Comparison of ENCODE assay signal across 17 mouse cellular contexts in genomic region chr17:72005365-72005764, GRCm38 (mm10).
DNase-seq lines count a peak whose midpoint lies in the region; ATAC-seq and TF ChIP-seq lines count a peak whose summit lies in the region.
"Had no signal": no experiment of that assay in that cellular context is flagged by ENCODE, and none has a peak within 500 bp of the region (broad histone marks: within the 10 kb centered on the region; RNA-seq: fewer than 3 reads in every experiment).

No protein-coding gene starts in this region.

- peak; percentile 20 for DNase-seq in embryonic facial prominence, embryonic 14.5 days (ENCODE audit: low spot score)
- DNase-seq in embryonic facial prominence, embryonic 10.5 days (ENCODE audit: low spot score): no peak
- peak; percentile 92 for DNase-seq in Muller cell, postnatal 12 days (ENCODE audit: inconsistent ontology term)
- peak; percentile 57 for DNase-seq in lung, postnatal 10 days
- no peak for DNase-seq in right cerebral cortex, adult 2 months (ENCODE audit: low spot score in 2 of 2)
- no peak for DNase-seq in left cerebral cortex, adult 2 months (ENCODE audit: extremely low spot score in 1 of 2, low spot score in 2 of 2)
- DNase-seq: adrenal gland, postnatal 36 days; cerebellum, adult 8-10 months; liver, embryonic 13.5 days; retina, postnatal 1 day; thymus, adult 18-20 months had no signal

- intact Hi-C loops in left cerebral cortex, adult 2 months (cut with DNase I): no loop called here

- H3K36me3 ChIP-seq in embryonic facial prominence, embryonic 14.5 days (ENCODE audit: control insufficient read depth, insufficient read depth, low read length): no peaks in the 10 kb centered on the region
- H3K36me3 ChIP-seq in embryonic facial prominence, embryonic 10.5 days (replicated peaks): no peaks in the 10 kb centered on the region
- H3K36me3 ChIP-seq in hindbrain, embryonic 16.5 days (ENCODE audit: control insufficient read depth, insufficient read depth, low read length): no peaks in the 10 kb centered on the region
- no peaks in the 10 kb centered on the region for H3K36me3 ChIP-seq in hindbrain, embryonic 13.5 days
- H3K36me3 ChIP-seq: limb, embryonic 12.5 days; liver, embryonic 13.5 days; midbrain, embryonic 13.5 days had no signal

- H3K4me3 ChIP-seq in embryonic facial prominence, embryonic 14.5 days (ENCODE audit: low read depth, low read length): no peak overlapping the region
- H3K4me3 ChIP-seq in embryonic facial prominence, embryonic 10.5 days: no peak overlapping the region
- H3K4me3 ChIP-seq in hindbrain, embryonic 16.5 days (ENCODE audit: low read length): no peak overlapping the region
- no peak overlapping the region for H3K4me3 ChIP-seq in hindbrain, embryonic 13.5 days
- H3K4me3 ChIP-seq in left cerebral cortex, adult 2 months: no peak overlapping the region
- H3K4me3 ChIP-seq: limb, embryonic 12.5 days; liver, embryonic 13.5 days; midbrain, embryonic 13.5 days; myocyte had no signal

- H3K9me3 ChIP-seq in embryonic facial prominence, embryonic 14.5 days (ENCODE audit: control insufficient read depth, low read length): no peaks in the 10 kb centered on the region
- no peaks in the 10 kb centered on the region for H3K9me3 ChIP-seq in embryonic facial prominence, embryonic 10.5 days
- no peaks in the 10 kb centered on the region for H3K9me3 ChIP-seq in hindbrain, embryonic 16.5 days (ENCODE audit: control insufficient read depth, low read length)
- no peaks in the 10 kb centered on the region for H3K9me3 ChIP-seq in hindbrain, embryonic 13.5 days
- H3K9me3 ChIP-seq: limb, embryonic 12.5 days; liver, embryonic 13.5 days; midbrain, embryonic 13.5 days had no signal

- no peaks in the 10 kb centered on the region for H3K4me1 ChIP-seq in embryonic facial prominence, embryonic 14.5 days (ENCODE audit: control insufficient read depth, insufficient read depth, low read length)
- H3K4me1 ChIP-seq in embryonic facial prominence, embryonic 10.5 days: no peaks in the 10 kb centered on the region
- no peaks in the 10 kb centered on the region for H3K4me1 ChIP-seq in hindbrain, embryonic 16.5 days (ENCODE audit: control insufficient read depth, insufficient read depth, low read depth, low read length)
- H3K4me1 ChIP-seq in hindbrain, embryonic 13.5 days (replicated peaks): no peaks in the 10 kb centered on the region
- H3K4me1 ChIP-seq: liver, embryonic 13.5 days; midbrain, embryonic 13.5 days had no signal

- ATAC-seq in embryonic facial prominence, embryonic 14.5 days (ENCODE audit: low read depth): no peak
- ATAC-seq in hindbrain, embryonic 16.5 days: peak; percentile 56; the same call in 1 of the 2 replicates
- no peak for ATAC-seq in hindbrain, embryonic 13.5 days (ENCODE audit: low FRiP score)
- ATAC-seq: forebrain, embryonic 14.5 days; midbrain, embryonic 13.5 days had no signal

- H3K9ac ChIP-seq in embryonic facial prominence, embryonic 14.5 days (ENCODE audit: low read depth, low read length): no peak overlapping the region
- no peak overlapping the region for H3K9ac ChIP-seq in hindbrain, embryonic 16.5 days (ENCODE audit: low read depth, low read length)
- no peak overlapping the region for H3K9ac ChIP-seq in hindbrain, embryonic 13.5 days
- H3K9ac ChIP-seq: limb, embryonic 12.5 days; liver, embryonic 13.5 days; midbrain, embryonic 13.5 days had no signal

- TF ChIP-seq CTCF in left cerebral cortex, adult 2 months (IDR thresholded peaks at IDR 0.05): no peak

- no peaks in the 10 kb centered on the region for H3K27me3 ChIP-seq in embryonic facial prominence, embryonic 14.5 days (replicated peaks; ENCODE audit: control insufficient read depth, insufficient read depth, low read length)
- no peaks in the 10 kb centered on the region for H3K27me3 ChIP-seq in embryonic facial prominence, embryonic 10.5 days (replicated peaks; ENCODE audit: low read depth, poor library complexity, severe bottlenecking)
- H3K27me3 ChIP-seq in hindbrain, embryonic 16.5 days (replicated peaks; ENCODE audit: control insufficient read depth, insufficient read depth, low read length): no peaks in the 10 kb centered on the region
- no peaks in the 10 kb centered on the region for H3K27me3 ChIP-seq in hindbrain, embryonic 13.5 days
- H3K27me3 ChIP-seq: limb, embryonic 12.5 days; liver, embryonic 13.5 days; midbrain, embryonic 13.5 days had no signal

- WGBS in embryonic facial prominence, embryonic 14.5 days: 74% methylated on average over 6 of the region's 6 CpGs
- WGBS in embryonic facial prominence, embryonic 10.5 days: 89% methylated on average over 6 of the region's 6 CpGs
- WGBS in hindbrain, embryonic 16.5 days: 65% methylated on average over 6 of the region's 6 CpGs
- WGBS in hindbrain, embryonic 13.5 days: 84% methylated on average over 6 of the region's 6 CpGs

- no peak overlapping the region for H3K4me2 ChIP-seq in embryonic facial prominence, embryonic 14.5 days (ENCODE audit: low read depth, low read length)
- no peak overlapping the region for H3K4me2 ChIP-seq in hindbrain, embryonic 16.5 days (ENCODE audit: low read length)
- no peak overlapping the region for H3K4me2 ChIP-seq in hindbrain, embryonic 13.5 days
- H3K4me2 ChIP-seq: limb, embryonic 12.5 days; liver, embryonic 13.5 days; midbrain, embryonic 13.5 days had no signal

- H3K27ac ChIP-seq in embryonic facial prominence, embryonic 14.5 days (replicated peaks; ENCODE audit: low read depth, low read length): no peak overlapping the region
- H3K27ac ChIP-seq in embryonic facial prominence, embryonic 10.5 days (replicated peaks): no peak overlapping the region
- H3K27ac ChIP-seq in hindbrain, embryonic 16.5 days (ENCODE audit: low read depth, low read length): no peak overlapping the region
- H3K27ac ChIP-seq in hindbrain, embryonic 13.5 days: no peak overlapping the region
- no peak overlapping the region for H3K27ac ChIP-seq in left cerebral cortex, adult 2 months
- H3K27ac ChIP-seq: limb, embryonic 12.5 days; liver, embryonic 13.5 days; midbrain, embryonic 13.5 days had no signal

Comparison
In these comparisons a context has a peak if more than half of its experiments do, and no peak if none do; other contexts are left out.
1. DNase-seq: peak in embryonic facial prominence, embryonic 14.5 days (single experiment), Muller cell, postnatal 12 days (single experiment) and lung, postnatal 10 days (single experiment); none in embryonic facial prominence, embryonic 10.5 days (single experiment), right cerebral cortex, adult 2 months (0 of 2) and left cerebral cortex, adult 2 months (0 of 2).